Mouse (Mus musculus) left cerebral cortex, adult 11 months (tissue): ENCODE data around the gene Rnase2a.
"Not testable (repeated sequence)": the region's sequence is repeated elsewhere in the genome, so short reads cannot be mapped to it uniquely, and the experiment has no call there.

Source experiments
- DNase-seq: peaks from one replicate; pipeline ENCODE4 v3.0.0; 2022; ENCODE audit warnings: low spot score

The Rnase2a gene

DNA sequence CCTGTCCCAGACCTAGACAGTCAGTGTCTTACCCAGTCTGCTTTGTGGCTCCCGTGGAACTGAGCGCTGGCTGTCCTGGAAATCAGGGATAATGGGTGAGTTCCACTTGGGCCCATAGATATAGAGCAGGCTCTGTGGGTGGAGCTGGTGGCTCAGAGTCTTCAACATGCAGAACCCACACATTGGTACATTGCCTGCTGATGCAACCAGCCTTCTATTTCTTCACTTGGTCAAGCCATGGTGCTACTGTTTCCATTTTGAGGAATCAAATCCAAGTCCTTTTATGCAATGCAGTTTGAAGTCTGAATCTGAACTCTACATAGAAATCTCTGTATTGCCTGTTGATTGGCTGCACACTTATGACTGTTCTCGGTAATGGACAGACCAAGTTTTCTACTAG lies at the start of gene Rnase2a:
Rnase2a (minus strand) TSS at position 72 of the 400 bp plus-strand sequence.
- no peak for DNase-seq

- DNase-seq: no peak
Observed at GRCm38 (mm10) chr14:51291505-51291904, 35.6 kb upstream of the Rnase2a start.

DNA sequence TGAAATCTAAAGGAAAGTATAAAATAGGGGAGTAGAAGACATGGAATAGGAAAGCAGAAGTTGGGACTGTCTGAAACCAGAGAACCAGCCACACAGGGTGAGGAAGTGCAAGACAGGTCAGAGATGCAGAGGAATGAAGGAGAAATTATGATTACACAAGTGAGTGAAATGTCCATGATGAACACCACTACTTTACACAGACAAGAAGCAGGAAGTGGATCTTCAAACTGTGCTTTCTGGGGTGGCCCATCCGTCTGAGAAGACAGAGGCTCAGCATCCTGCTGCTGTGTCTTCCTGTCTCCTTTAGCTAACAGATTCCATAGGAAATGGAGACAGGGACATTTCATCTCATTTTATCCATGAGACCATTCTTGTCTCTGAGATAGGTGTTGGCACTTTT lies 22.6 kb upstream of the Rnase2a start:
- DNase-seq: not testable (repeated sequence)

DNA sequence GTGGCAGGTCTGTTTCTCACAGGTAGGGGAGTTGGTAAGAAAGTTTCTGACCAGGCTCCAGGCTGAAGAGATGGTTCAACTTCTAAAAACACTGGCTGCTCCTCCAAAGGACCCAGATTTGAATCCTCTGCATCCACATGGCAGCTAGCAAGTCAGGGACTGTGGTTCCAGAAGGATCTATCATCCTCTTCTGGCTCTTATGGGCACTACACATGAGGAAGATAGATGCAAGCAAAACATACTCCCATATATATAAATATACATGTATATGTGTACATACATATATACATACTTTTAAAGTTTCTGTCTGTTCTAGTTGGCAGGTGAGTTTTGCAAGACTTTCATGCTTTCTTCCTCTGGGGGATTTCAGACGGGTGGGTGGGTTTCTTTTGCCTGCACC lies 12.8 kb upstream of the Rnase2a start:
- DNase-seq: no peak

- peak; percentile 55 for DNase-seq
Observed at GRCm38 (mm10) chr14:51266113-51266512, 10.2 kb upstream of the Rnase2a start.

DNA sequence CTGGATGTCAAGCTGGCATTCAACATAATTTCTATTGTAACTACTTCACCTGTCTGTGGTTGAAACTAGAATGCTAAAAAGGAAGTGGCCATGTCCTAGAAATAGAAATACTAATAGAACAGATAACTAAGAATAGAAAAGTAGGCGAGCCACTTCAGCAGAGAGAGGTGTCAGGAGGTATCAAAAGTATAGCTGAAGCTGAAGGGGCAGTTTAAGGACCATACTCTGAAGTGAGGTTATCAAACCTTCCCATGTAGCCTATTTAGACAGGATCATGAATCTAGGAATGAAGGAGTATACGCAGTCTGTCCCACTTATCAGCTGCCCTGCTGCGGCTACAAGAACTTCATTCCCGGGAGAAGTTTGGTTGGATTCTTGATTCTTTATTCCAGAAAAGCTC lies 9.8 kb upstream of the Rnase2a start:
- no peak for DNase-seq

- no peak for DNase-seq
Observed at GRCm38 (mm10) chr14:51262397-51262796, 6.5 kb upstream of the Rnase2a start.

DNA sequence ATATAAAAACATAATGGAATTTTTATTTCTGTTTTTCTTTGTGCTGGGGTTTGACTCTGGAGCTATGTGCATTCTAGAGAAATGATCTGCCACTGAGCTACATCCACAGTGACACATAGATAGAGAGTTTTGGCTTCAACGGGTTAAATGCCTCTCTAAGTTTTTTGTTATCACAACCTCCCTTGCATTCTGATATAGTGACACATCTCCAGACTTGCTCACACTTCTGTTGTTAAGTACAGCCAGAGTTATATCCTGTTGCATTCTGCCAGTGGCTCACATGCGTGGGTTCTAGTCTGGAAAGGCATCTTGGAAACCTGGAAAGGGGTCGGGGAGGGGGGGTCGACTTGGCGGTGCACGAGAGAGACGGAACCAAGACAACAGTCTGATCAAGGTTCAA lies 3.8 kb upstream of the Rnase2a start:
- no peak for DNase-seq

- no peak for DNase-seq
Observed at GRCm38 (mm10) chr14:51253569-51253968, 2.3 kb downstream of the Rnase2a start.

- DNase-seq: not testable (repeated sequence)
Observed at GRCm38 (mm10) chr14:51252206-51252605, 3.7 kb downstream of the Rnase2a start.

DNA sequence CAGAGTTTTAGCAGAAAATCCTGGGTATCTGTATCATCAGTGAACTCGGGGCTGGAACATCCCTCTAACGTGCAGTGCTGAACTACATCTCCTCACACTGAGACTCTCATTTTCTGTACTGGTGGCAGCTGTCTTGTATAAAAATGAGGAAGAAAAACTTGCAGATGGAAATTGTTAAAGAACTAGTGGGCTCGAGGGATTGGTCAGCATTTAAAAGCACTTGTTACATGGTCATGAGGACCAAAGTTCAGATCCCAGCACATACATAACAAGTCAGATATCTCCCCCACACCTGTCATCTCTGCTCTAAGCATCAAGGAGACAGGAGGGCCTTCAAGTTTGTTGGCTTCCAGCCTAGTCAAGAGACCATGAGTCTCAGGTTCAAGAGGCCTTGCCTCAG lies 5.6 kb downstream of the Rnase2a start:
- DNase-seq: no peak

DNA sequence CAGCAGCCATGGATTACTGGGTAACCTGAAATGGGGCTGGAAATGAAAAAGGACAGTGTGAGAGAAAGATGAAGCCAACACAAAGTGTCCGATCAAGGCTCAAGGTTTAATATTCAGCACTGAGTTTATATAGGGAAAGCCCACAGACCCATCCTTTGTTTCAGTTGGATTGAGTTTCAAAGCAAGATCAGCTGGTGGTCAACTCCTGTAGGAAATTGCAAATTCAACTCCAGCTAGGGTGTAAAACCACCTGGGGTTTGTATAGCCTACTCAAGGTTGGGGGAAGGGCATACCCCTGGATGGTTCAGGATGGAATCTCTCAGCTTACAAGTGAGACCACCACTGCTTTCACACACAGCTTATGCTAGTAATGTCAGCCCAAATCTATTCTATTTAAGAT lies 8.2 kb downstream of the Rnase2a start:
- DNase-seq: no peak

- DNase-seq: peak; percentile 25
Observed at GRCm38 (mm10) chr14:51240899-51241298, 15.0 kb downstream of the Rnase2a start.

GRCm38 (mm10) chr14:51237488-51237887 lies 18.4 kb downstream of the Rnase2a start:
- not testable (repeated sequence) for DNase-seq

DNA sequence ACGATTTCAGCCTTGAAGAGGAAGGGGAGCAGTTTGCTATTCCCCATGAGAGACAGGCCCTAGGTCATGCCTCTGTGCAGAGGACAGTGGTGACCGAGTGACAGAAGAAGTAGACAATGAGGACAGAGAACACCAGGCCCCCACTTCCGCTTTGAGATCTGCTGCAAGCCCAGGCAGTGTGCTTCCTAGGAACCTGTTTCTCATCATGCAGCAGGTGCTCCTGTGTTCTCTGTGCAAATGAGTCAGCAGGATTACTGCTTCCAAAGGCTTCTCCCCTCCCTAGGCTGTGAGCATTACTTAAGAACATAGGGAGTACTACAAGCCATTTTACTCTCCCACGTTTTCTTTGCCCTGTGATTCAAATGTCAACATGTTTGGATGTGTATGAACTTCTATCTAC lies 26.3 kb downstream of the Rnase2a start:
- not testable (repeated sequence) for DNase-seq

GRCm38 (mm10) chr14:51220075-51220474 lies 35.8 kb downstream of the Rnase2a start:
- DNase-seq: not testable (repeated sequence)
